Mouse (Mus musculus) erythroid progenitor cell, adult 5-6 weeks (primary cell): ENCODE data around the gene Ryk. TPM values are rescaled to one million over a fixed set of nuclear protein-coding genes. Genes with fewer than 3 reads are reported as not detected.

Experiments used
- ATAC-seq: replicated peaks from 2 replicates; pipeline ENCODE4 v1.8.0; 2016; ENCODE audit warnings: moderate number of reproducible peaks, mild to moderate bottlenecking, moderate TSS enrichment, inconsistent platforms; ENCODE audit not compliant: poor library complexity, low FRiP score, severe bottlenecking
- total RNA-seq, 2 experiments: library from RNA; stranded (forward) in 1 of 2; stranded (reverse) in 1 of 2; fragments of 150-400 nt in 1 of 2; fragments of 186-747, 209-891 nt in 1 of 2; gene quantifications; 2 replicates each; pipeline versions ENCODE4 v1.2.3 to v1.2.4; 2015 to 2017; ENCODE audit warnings: low replicate concordance in 2 of 2

The Ryk gene
- 2.2 and 2.9 TPM in 2 replicates for total RNA-seq (2015; ENCODE audit: low replicate concordance)
- total RNA-seq (2017; ENCODE audit: low replicate concordance), result 1.3 and 1.9 TPM in 2 replicates

GRCm38 (mm10) chr9:102834742-102835591 is at the start of gene Ryk:
TSS of gene Ryk (plus strand) at chr9:102834917.
- ATAC-seq, result peak; percentile 39; the same call in 1 of the 2 replicates

- no peak for ATAC-seq
Measured at GRCm38 (mm10) chr9:102789491-102789890, 45.2 kb upstream of the Ryk start.

GRCm38 (mm10) chr9:102791845-102792244 is 42.9 kb upstream of the Ryk start:
- no peak for ATAC-seq

GRCm38 (mm10) chr9:102792836-102793235 is 41.9 kb upstream of the Ryk start:
- no peak for ATAC-seq

- ATAC-seq, result no peak
Measured at GRCm38 (mm10) chr9:102793286-102793809, 41.4 kb upstream of the Ryk start.

GRCm38 (mm10) chr9:102798406-102798805 is 36.3 kb upstream of the Ryk start:
- ATAC-seq, result no peak

GRCm38 (mm10) chr9:102806056-102806573 is 28.6 kb upstream of the Ryk start:
- no peak for ATAC-seq

GRCm38 (mm10) chr9:102811192-102811591 is 23.5 kb upstream of the Ryk start:
- no peak for ATAC-seq

GRCm38 (mm10) chr9:102818228-102818627 is 16.5 kb upstream of the Ryk start:
- no peak for ATAC-seq

GRCm38 (mm10) chr9:102828604-102829003 is 6.1 kb upstream of the Ryk start:
- no peak for ATAC-seq

- no peak for ATAC-seq
Measured at GRCm38 (mm10) chr9:102831541-102831940, 3.2 kb upstream of the Ryk start.

- ATAC-seq, result no peak
Measured at GRCm38 (mm10) chr9:102834414-102834741, 339 bp upstream of the Ryk start.

GRCm38 (mm10) chr9:102836279-102836678 is 1.6 kb downstream of the Ryk start:
- ATAC-seq, result no peak

- no peak for ATAC-seq
Measured at GRCm38 (mm10) chr9:102840792-102841778, 6.4 kb downstream of the Ryk start.

GRCm38 (mm10) chr9:102841832-102842231 is 7.1 kb downstream of the Ryk start:
- ATAC-seq, result no peak

- no peak for ATAC-seq
Measured at GRCm38 (mm10) chr9:102842498-102842897, 7.8 kb downstream of the Ryk start.

GRCm38 (mm10) chr9:102843577-102843976 is 8.9 kb downstream of the Ryk start:
- no peak for ATAC-seq

GRCm38 (mm10) chr9:102845851-102846250 is 11.1 kb downstream of the Ryk start:
- no peak for ATAC-seq

GRCm38 (mm10) chr9:102846348-102846747 is 11.6 kb downstream of the Ryk start:
- no peak for ATAC-seq
